Mouse (Mus musculus) lung, postnatal 0 days (tissue): ENCODE measurements at regions not wholly inside any gene's neighbourhood (a gene's known extent, or its start where the extent isn't known, plus 50 kb on each side); places are given as distances from the start of the nearest gene placed in this dataset.

ENCODE experiments used
- ATAC-seq: fragments of 200-750 bp; cut with Nextera tagmentation; 2 replicates; pipeline ENCODE4 v1.8.0; 2017; ENCODE audit warnings: moderate library complexity
- DNase-seq: peaks from one replicate; pipeline ENCODE4 v3.0.0-alpha.2; 2016; ENCODE audit warnings: low spot score
- H3K27ac ChIP-seq: fragments of 300-500 bp; sonication (generic); 2 replicates; pipeline ENCODE4 v1.5.1; 2014; ENCODE audit warnings: antibody characterized with exemption, mild to moderate bottlenecking, low read length, mixed read lengths
- H3K27me3 ChIP-seq: fragments of 300-500 bp; sonication (generic); replicated peaks from 2 replicates; pipeline ENCODE4 v1.6.1; 2014; ENCODE audit warnings: low read length, mixed read lengths; ENCODE audit not compliant: insufficient read depth
- H3K36me3 ChIP-seq: fragments of 300-500 bp; sonication (generic); 2 replicates; pipeline ENCODE4 v1.6.1; 2014; ENCODE audit warnings: low read length, mixed read lengths; ENCODE audit not compliant: insufficient read depth
- H3K4me1 ChIP-seq: fragments of 300-500 bp; sonication (generic); 2 replicates; pipeline ENCODE4 v1.6.1; 2014; ENCODE audit warnings: antibody characterized with exemption, low read depth, low read length, mixed read lengths; ENCODE audit not compliant: insufficient read depth
- H3K4me2 ChIP-seq: fragments of 300-500 bp; sonication (generic); replicated peaks from 2 replicates; pipeline ENCODE4 v1.6.1; 2014; ENCODE audit warnings: low read depth, mild to moderate bottlenecking, low read length, moderate library complexity, mixed read lengths
- H3K4me3 ChIP-seq: fragments of 300-500 bp; sonication (generic); 2 replicates; pipeline ENCODE4 v1.5.1; 2014; ENCODE audit warnings: low read depth, low read length
- H3K9ac ChIP-seq: fragments of 300-500 bp; sonication (generic); replicated peaks from 2 replicates; pipeline ENCODE4 v1.6.1; 2014; ENCODE audit warnings: low read depth, mild to moderate bottlenecking
- H3K9me3 ChIP-seq: fragments of 300-500 bp; sonication (generic); 2 replicates; pipeline ENCODE4 v1.6.1; 2016; ENCODE audit warnings: low read length, mixed read lengths
- CTCF ChIP-seq: IDR thresholded peaks from 2 replicates; pipeline ENCODE4 v1.5.1; 2016; ENCODE audit warnings: antibody characterized with exemption, mild to moderate bottlenecking
- EP300 ChIP-seq: IDR thresholded peaks from 2 replicates; pipeline ENCODE4 v1.6.1; 2016; ENCODE audit warnings: antibody characterized with exemption, mild to moderate bottlenecking, control low read depth
- WGBS: fragments of 180-500 bp; shearing (Covaris S2); extraction: QIAGEN DNeasy Blood & Tissue Kit; methylation state at CpG from one replicate; pipeline ENCODE4 v1.1.7; 2014; 5-methylcytosine and 5-hydroxymethylcytosine counted together

- no peak overlapping the region for H3K9ac ChIP-seq
- no peak overlapping the region for H3K4me3 ChIP-seq
- no peak overlapping the region for H3K4me2 ChIP-seq
- H3K27me3 ChIP-seq: no peaks in the 10 kb centered on the region
- no peak overlapping the region for H3K27ac ChIP-seq
- ATAC-seq (no peak), DNase-seq (peak; percentile 10)
- H3K4me1 ChIP-seq: peaks cover 5% of the 10 kb centered on the region; the same call in 1 of the 2 replicates
- 69% methylated on average over 3 of the region's 3 CpGs for WGBS
- no peaks in the 10 kb centered on the region for H3K36me3 ChIP-seq
- no peaks in the 10 kb centered on the region for H3K9me3 ChIP-seq
- TF ChIP-seq CTCF (no peak), EP300 (no peak)
These were observed 1286.5 kb upstream of the A1bg start for GRCm38 (mm10) chr15:62209296-62209695.

GRCm38 (mm10) chr15:62206502-62206902, 1283.7 kb upstream of the A1bg start:
- Histone ChIP-seq H3K36me3 (no peaks in the 10 kb centered on the region), H3K27ac (no peak overlapping the region), H3K4me3 (no peak overlapping the region), H3K27me3 (no peaks in the 10 kb centered on the region), H3K4me1 (peaks cover 5% of the 10 kb centered on the region; the same call in 1 of the 2 replicates), H3K9ac (no peak overlapping the region), H3K4me2 (no peak overlapping the region), H3K9me3 (no peaks in the 10 kb centered on the region)
- no peak for TF ChIP-seq CTCF
- TF ChIP-seq EP300: no peak
- DNase-seq (no peak), ATAC-seq (no peak)
- 47% methylated on average over 4 of the region's 4 CpGs for WGBS

- H3K4me2 ChIP-seq: no peak overlapping the region
- H3K9ac ChIP-seq: no peak overlapping the region
- TF ChIP-seq CTCF: no peak
- TF ChIP-seq EP300: no peak
- 61% methylated on average over 18 of the region's 18 CpGs for WGBS
- H3K27ac ChIP-seq: no peak overlapping the region
- no peaks in the 10 kb centered on the region for H3K36me3 ChIP-seq
- ATAC-seq (peak; percentile 64), DNase-seq (peak; percentile 50)
- H3K4me1 ChIP-seq: peaks cover 5% of the 10 kb centered on the region; the same call in 1 of the 2 replicates
- H3K27me3 ChIP-seq: no peaks in the 10 kb centered on the region
- no peak overlapping the region for H3K4me3 ChIP-seq
- H3K9me3 ChIP-seq: no peaks in the 10 kb centered on the region
These were observed 1281.4 kb upstream of the A1bg start for GRCm38 (mm10) chr15:62203951-62204905.

GRCm38 (mm10) chr15:62202781-62203375, 1280.1 kb upstream of the A1bg start:
- TF ChIP-seq EP300: peak; percentile 90
- TF ChIP-seq CTCF: peak; percentile 20; the same call in 1 of the 2 replicates
- no peaks in the 10 kb centered on the region for H3K9me3 ChIP-seq
- no peak overlapping the region for H3K4me2 ChIP-seq
- no peak overlapping the region for H3K9ac ChIP-seq
- H3K27ac ChIP-seq: no peak overlapping the region
- H3K36me3 ChIP-seq: no peaks in the 10 kb centered on the region
- DNase-seq (peak; percentile 74), ATAC-seq (peak; percentile 84)
- H3K27me3 ChIP-seq: no peaks in the 10 kb centered on the region
- no peak overlapping the region for H3K4me3 ChIP-seq
- peaks cover 5% of the 10 kb centered on the region; the same call in 1 of the 2 replicates for H3K4me1 ChIP-seq
- WGBS: 33% methylated on average over 10 of the region's 10 CpGs

GRCm38 (mm10) chr15:62198721-62199120, 1275.9 kb upstream of the A1bg start:
- 100% methylated on average over 6 of the region's 6 CpGs for WGBS
- Histone ChIP-seq H3K9me3 (no peaks in the 10 kb centered on the region), H3K9ac (no peak overlapping the region), H3K36me3 (no peaks in the 10 kb centered on the region), H3K27ac (no peak overlapping the region), H3K4me3 (no peak overlapping the region), H3K27me3 (no peaks in the 10 kb centered on the region), H3K4me1 (no peaks in the 10 kb centered on the region), H3K4me2 (no peak overlapping the region)
- TF ChIP-seq CTCF (no peak), EP300 (no peak)
- DNase-seq (no peak), ATAC-seq (no peak)

- ATAC-seq (no peak), DNase-seq (no peak)
- 92% methylated on average over 4 of the region's 4 CpGs for WGBS
- H3K27ac ChIP-seq: no peak overlapping the region
- no peak overlapping the region for H3K9ac ChIP-seq
- H3K4me1 ChIP-seq: no peaks in the 10 kb centered on the region
- no peak overlapping the region for H3K4me2 ChIP-seq
- H3K27me3 ChIP-seq: no peaks in the 10 kb centered on the region
- no peaks in the 10 kb centered on the region for H3K36me3 ChIP-seq
- TF ChIP-seq EP300: no peak
- TF ChIP-seq CTCF: no peak
- H3K9me3 ChIP-seq: no peaks in the 10 kb centered on the region
- H3K4me3 ChIP-seq: no peak overlapping the region
These were observed 1275.4 kb upstream of the A1bg start for GRCm38 (mm10) chr15:62198194-62198593.
